Mouse (Mus musculus): Measurements from ENCODE around the gene Ptma. TPM values are rescaled to one million over a fixed set of nuclear protein-coding genes. Genes with fewer than 3 reads are reported as not detected.
"Not testable (repeated sequence)": the region's sequence is repeated elsewhere in the genome, so short reads cannot be mapped to it uniquely, and the experiment has no call there.

Gene Ptma
- polyA plus RNA-seq, 1 experiment from 2014 or later, result 2,326 TPM

GRCm38 (mm10) chr1:86510676-86511441 is 15.7 kb upstream of the Ptma start:
- in situ Hi-C loops (cut with MboI; ENCODE audit: low pct_unique_long_range_greater_than_20kb), result no loop called here
- CTCF ChIA-PET, result interaction anchor here (25.4 kb wide), 1 partner anchor 17 kb away, joined by 307 read pairs; the partner anchor contains the start of gene Ptma
- no peak for TF ChIP-seq CTCF (IDR thresholded peaks at IDR 0.05)
- POLR2A ChIA-PET, result interaction anchor here (1.1 to 2.2 kb wide), 3 partner anchors 11 to 21 kb away, joined by 3 to 9 read pairs (median 5); no protein-coding TSS in a partner anchor
- no peaks in the 10 kb centered on the region for H3K27me3 ChIP-seq
- ATAC-seq, result no peak
- no peak for DNase-seq (ENCODE audit: low read depth, low spot score)

DNA sequence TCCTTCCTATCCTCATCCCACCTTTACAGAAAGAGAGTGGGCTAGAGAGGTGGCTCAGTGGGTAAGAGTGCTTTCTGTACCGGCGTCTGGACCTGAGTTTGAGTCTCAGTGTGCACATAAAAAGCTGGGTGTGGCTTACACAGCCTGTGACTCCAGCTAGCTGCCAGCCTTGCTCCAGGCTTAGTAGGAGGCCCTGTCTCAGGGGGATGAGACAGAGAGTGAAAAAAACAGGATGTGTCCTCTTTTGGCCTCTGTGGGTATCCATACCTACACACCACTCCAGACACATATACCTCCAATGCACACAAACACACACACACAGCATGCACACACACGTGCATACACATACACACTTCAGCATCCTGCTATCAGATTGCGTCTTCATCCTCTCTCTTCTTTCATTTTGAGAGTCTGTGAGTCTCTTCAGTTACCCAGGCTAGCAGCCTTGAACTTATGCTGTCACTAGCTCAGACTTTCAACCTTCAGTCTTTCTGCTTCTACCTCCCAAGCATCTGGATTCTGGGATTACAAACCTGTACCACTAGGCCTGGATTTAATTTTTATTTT is 14.3 kb upstream of the Ptma start:
- in situ Hi-C loops (cut with MboI; ENCODE audit: low pct_unique_long_range_greater_than_20kb), result no loop called here
- CTCF ChIA-PET, result interaction anchor here (1.3 to 25.4 kb wide), 2 partner anchors 11 to 16 kb away, joined by 3 to 307 read pairs; partner anchors contain the start of gene Ptma
- no peak for TF ChIP-seq CTCF (IDR thresholded peaks at IDR 0.05)
- no peaks in the 10 kb centered on the region for H3K27me3 ChIP-seq
- POLR2A ChIA-PET, result interaction anchor here (1.5 to 2.2 kb wide), 2 partner anchors 12 to 20 kb away, joined by 3 to 5 read pairs; no protein-coding TSS in a partner anchor
- DNase-seq (ENCODE audit: low read depth, low spot score), result no peak
- no peak for ATAC-seq

GRCm38 (mm10) chr1:86513031-86513430 is 13.5 kb upstream of the Ptma start:
- H3K27me3 ChIP-seq; in situ Hi-C loops (cut with MboI; ENCODE audit: low pct_unique_long_range_greater_than_20kb); DNase-seq (ENCODE audit: low read depth, low spot score); ATAC-seq: not testable (repeated sequence)
- ChIA-PET POLR2A (interaction anchor here (1.5 kb wide), 1 partner anchor 11 kb away, joined by 3 read pairs; no protein-coding TSS in a partner anchor), CTCF (interaction anchor here (25.4 kb wide), 1 partner anchor 15 kb away, joined by 307 read pairs; the partner anchor contains the start of gene Ptma)

DNA sequence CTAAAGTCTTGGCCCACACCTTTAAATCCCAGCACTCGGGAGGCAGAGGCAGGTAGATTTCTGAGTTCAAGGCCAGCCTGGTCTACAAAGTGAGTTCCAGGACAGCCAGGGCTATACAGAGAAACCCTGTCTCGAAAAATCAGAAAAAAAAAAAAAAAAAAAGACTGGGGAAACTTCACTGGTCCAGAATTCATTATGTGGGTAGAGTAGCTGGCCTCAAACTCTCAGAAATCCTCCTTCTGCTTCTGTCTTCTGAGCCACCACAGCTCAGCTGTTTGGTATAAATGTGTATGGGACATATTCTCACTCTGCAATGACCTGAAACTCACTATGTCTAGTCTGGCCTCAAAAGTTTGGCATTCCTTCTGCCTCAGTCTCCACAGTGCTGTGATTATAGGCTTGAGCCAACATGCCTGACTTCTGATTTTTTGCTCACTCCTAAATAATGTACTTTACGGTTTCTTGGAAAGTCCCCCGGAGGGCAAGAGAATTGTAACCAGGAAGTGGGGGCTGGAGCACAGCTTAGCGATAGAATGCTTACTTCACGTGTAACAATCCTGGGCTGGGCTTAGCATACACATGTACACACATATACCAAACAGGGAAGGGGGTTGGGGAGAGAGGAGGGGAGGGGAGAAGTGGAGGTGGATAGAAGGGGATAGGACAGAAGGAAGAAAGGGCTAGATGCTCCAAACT is 10.7 kb upstream of the Ptma start:
- DNase-seq (ENCODE audit: low read depth, low spot score) (no peak), ATAC-seq (no peak)
- H3K27me3 ChIP-seq, result no peaks in the 10 kb centered on the region
- ChIA-PET POLR2A (interaction anchor here (0.6 to 2.6 kb wide), 2 partner anchors 10 to 356 kb away, joined by 3 to 9 read pairs; partner anchors contain the start of gene Ptma), CTCF (interaction anchor here (1.6 to 25.4 kb wide), 2 partner anchors 12 kb away, joined by 7 to 307 read pairs; partner anchors contain the start of gene Ptma)
- no peak for TF ChIP-seq CTCF (IDR thresholded peaks at IDR 0.05)
- in situ Hi-C loops (cut with MboI; ENCODE audit: low pct_unique_long_range_greater_than_20kb), result no loop called here

DNA sequence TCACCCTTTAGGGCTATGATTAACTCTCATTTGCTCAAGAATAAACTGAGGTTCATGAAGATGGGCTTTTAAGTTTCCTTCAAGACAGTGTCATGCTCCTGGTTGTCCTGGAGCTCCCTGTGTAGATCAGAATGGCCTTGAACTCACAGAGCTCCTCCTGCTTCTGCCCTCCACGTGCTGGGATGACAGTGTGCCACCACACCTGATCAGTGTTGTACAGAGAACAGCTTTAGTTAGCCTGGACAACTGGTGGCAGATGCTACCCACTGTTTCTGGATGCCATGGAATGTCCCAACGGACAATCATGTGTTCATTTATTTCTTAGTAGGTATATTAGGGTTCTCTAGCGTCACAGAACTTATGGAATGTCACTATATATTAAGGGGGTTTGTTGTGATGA is 9.4 kb upstream of the Ptma start:
- no peak for ATAC-seq
- in situ Hi-C loops (cut with MboI; ENCODE audit: low pct_unique_long_range_greater_than_20kb), result no loop called here
- DNase-seq (ENCODE audit: low read depth, low spot score), result no peak

DNA sequence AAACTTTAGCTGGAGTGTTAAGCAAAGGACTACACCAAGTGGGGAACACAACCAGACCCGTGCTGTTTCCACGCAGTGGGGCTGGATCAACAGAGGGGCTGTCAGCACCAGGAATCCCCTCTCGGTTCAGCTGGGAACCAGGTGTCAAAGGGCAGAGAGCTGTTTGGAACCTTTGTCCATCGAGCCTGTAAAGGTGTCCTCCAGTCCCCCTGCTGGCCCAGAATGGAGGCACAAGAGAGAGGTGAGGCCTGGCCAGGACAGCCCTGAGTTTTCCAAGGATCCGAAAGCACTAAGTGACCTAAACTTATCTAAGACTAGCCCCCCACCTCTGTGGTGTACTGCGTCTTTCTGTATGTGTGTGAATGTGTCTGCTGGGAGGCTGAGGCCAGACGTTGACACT is 6.2 kb upstream of the Ptma start:
- POLR2A ChIA-PET, result no interaction called here
- in situ Hi-C loops (cut with MboI; ENCODE audit: low pct_unique_long_range_greater_than_20kb), result no loop called here
- DNase-seq (ENCODE audit: low read depth, low spot score) (no peak), ATAC-seq (no peak)
- TF ChIP-seq CTCF (IDR thresholded peaks at IDR 0.05), result no peak
- no peaks in the 10 kb centered on the region for H3K27me3 ChIP-seq
- CTCF ChIA-PET, result interaction anchor here (1.0 to 25.4 kb wide), 3 partner anchors 8 to 19 kb away, joined by 3 to 307 read pairs (median 6); partner anchors contain the start of gene Ptma

More for the DNA sequence above, 9.4 kb upstream of the Ptma start:
- ChIA-PET POLR2A (interaction anchor here (0.6 kb wide), 1 partner anchor 27 kb away, joined by 3 read pairs; no protein-coding TSS in a partner anchor), CTCF (interaction anchor here (2.0 to 25.4 kb wide), 2 partner anchors 11 to 12 kb away, joined by 10 to 307 read pairs; partner anchors contain the start of gene Ptma)
- no peaks in the 10 kb centered on the region for H3K27me3 ChIP-seq
- TF ChIP-seq CTCF (IDR thresholded peaks at IDR 0.05), result no peak

DNA sequence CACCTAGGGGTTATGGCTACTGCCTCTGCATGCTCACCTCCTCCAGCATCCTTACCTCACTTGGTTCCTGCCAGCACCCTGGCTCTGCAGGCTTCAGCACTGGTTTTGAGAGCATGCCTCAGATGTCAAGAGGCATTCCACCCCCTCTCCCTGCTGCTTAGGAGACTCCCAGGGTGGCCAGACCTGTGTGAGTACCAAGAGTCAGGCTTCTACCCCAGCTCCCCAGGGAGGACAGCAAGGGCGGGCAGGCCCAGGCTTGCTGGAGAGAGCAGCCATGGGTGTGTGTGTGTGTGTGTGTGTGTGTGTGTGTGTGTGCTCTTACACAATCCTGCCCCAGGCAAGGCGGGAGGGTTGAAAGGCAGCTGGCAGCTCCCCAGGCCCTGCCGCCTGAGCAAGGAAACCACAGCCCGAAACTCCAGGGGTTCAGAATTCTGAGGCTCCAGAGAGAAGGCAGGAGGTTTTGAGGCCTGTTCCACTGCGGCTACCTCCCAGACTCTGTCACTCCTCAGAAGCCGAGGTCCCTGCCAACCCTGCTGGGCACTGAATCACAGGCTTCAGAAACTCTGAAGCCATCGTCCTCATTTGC is 4.1 kb upstream of the Ptma start:
- DNase-seq (ENCODE audit: low read depth, low spot score), result peak; percentile 63
- ChIA-PET POLR2A (interaction anchor here (0.5 to 1.0 kb wide), 3 partner anchors 12 to 38 kb away, joined by 3 to 4 read pairs (median 3); no protein-coding TSS in a partner anchor), CTCF (interaction anchor here (1.5 to 13.4 kb wide), 2 partner anchors 14 to 88 kb away, joined by 3 to 307 read pairs; no protein-coding TSS in a partner anchor)
- no peaks in the 10 kb centered on the region for H3K27me3 ChIP-seq
- ATAC-seq, result peak; percentile 36
- TF ChIP-seq CTCF (IDR thresholded peaks at IDR 0.05), result no peak
- in situ Hi-C loops (cut with MboI; ENCODE audit: low pct_unique_long_range_greater_than_20kb), result no loop called here

GRCm38 (mm10) chr1:86523776-86524618 is 2.5 kb upstream of the Ptma start:
- CTCF ChIA-PET, result interaction anchor here (0.6 to 13.4 kb wide), 7 partner anchors 14 to 94 kb away, joined by 3 to 307 read pairs (median 4); no protein-coding TSS in a partner anchor
- DNase-seq (ENCODE audit: low read depth, low spot score) (no peak), ATAC-seq (no peak)
- no peaks in the 10 kb centered on the region for H3K27me3 ChIP-seq
- POLR2A ChIA-PET, result interaction anchor here (0.9 to 3.4 kb wide), 6 partner anchors 11 to 90 kb away, joined by 3 to 16 read pairs (median 10); no protein-coding TSS in a partner anchor
- in situ Hi-C loops (cut with MboI; ENCODE audit: low pct_unique_long_range_greater_than_20kb), result no loop called here
- no peak for TF ChIP-seq CTCF (IDR thresholded peaks at IDR 0.05)
